ENCODE assay signal across 9 mouse cellular contexts in genomic region chr17:27768817-27769542, GRCm38 (mm10). TPM values are rescaled to one million over a fixed set of nuclear protein-coding genes. Genes with fewer than 3 reads are reported as not detected.
DNase-seq lines count a peak whose midpoint lies in the region; ATAC-seq and TF ChIP-seq lines count a peak whose summit lies in the region.
"Had no signal": no experiment of that assay in that cellular context is flagged by ENCODE, and none has a peak within 500 bp of the region (broad histone marks: within the 10 kb centered on the region; RNA-seq: fewer than 3 reads in every experiment).

No protein-coding gene starts in this region.

- 78% methylated on average over 8 of the region's 8 CpGs for WGBS in thymus, adult 2 months
- 67% methylated on average over 8 of the region's 8 CpGs for WGBS in kidney, embryonic 16.5 days
- 61% methylated on average over 8 of the region's 8 CpGs for WGBS in liver, embryonic 16.5 days (ENCODE audit: insufficient replicate concordance)
- 64% methylated on average over 8 of the region's 8 CpGs for WGBS in neural tube, embryonic 15.5 days

- peak; percentile 69; the same call in 1 of the 2 replicates for ATAC-seq in kidney, embryonic 16.5 days (ENCODE audit: low FRiP score, low TSS enrichment)
- peak; percentile 58 for ATAC-seq in liver, embryonic 16.5 days (ENCODE audit: low read depth)
- ATAC-seq in neural tube, embryonic 15.5 days (ENCODE audit: low FRiP score) = peak; percentile 78; the same call in 1 of the 2 replicates

- intact Hi-C loops in gastrocnemius, postnatal 36 days (cut with DNase I) = no loop called here

- H3K9me3 ChIP-seq in kidney, embryonic 16.5 days (ENCODE audit: low read length) = peaks cover 8% of the 10 kb centered on the region
- H3K9me3 ChIP-seq in liver, embryonic 16.5 days (replicated peaks; ENCODE audit: control insufficient read depth, low read length) = peaks cover 7% of the 10 kb centered on the region; the same call in 1 of the 2 replicates
- no peaks in the 10 kb centered on the region for H3K9me3 ChIP-seq in neural tube, embryonic 15.5 days (replicated peaks)

- H3K4me1 ChIP-seq in thymus, adult 2 months (replicated peaks; ENCODE audit: control insufficient read depth, insufficient read depth, low read length) = no peaks in the 10 kb centered on the region
- no peaks in the 10 kb centered on the region for H3K4me1 ChIP-seq in kidney, embryonic 16.5 days (ENCODE audit: insufficient read depth, low read length)
- H3K4me1 ChIP-seq in liver, embryonic 16.5 days (ENCODE audit: control insufficient read depth, low read depth, low read length) = no peaks in the 10 kb centered on the region; the same call in 1 of the 2 replicates
- H3K4me1 ChIP-seq in neural tube, embryonic 15.5 days = no peaks in the 10 kb centered on the region

- TF ChIP-seq CTCF in thymus, adult 2 months (IDR thresholded peaks at IDR 0.05; ENCODE audit: borderline replicate concordance, control insufficient read depth, extremely low read depth, insufficient read depth, low read length, poor library complexity) = peak; percentile 66; the same call in 1 of the 2 replicates

- peak; percentile 49 for DNase-seq in thymus, adult 2 months
- no peak for DNase-seq in thymus, adult 18-20 months
- DNase-seq in cerebellum, postnatal 4 days (ENCODE audit: low spot score in 2 of 2) = peak; percentile 72 to 88
- peak; percentile 40 to 44 for DNase-seq in gastrocnemius, postnatal 36 days
- peak; percentile 25 for DNase-seq in testis, postnatal 14 days (ENCODE audit: low spot score)

- H3K36me3 ChIP-seq in thymus, adult 2 months (ENCODE audit: control insufficient read depth, insufficient read depth, low read length) = peaks cover 7% of the 10 kb centered on the region
- H3K36me3 ChIP-seq in kidney, embryonic 16.5 days (ENCODE audit: insufficient read depth, low read length) = peaks cover 33% of the 10 kb centered on the region
- peaks cover 26% of the 10 kb centered on the region for H3K36me3 ChIP-seq in liver, embryonic 16.5 days (ENCODE audit: control insufficient read depth, insufficient read depth)
- H3K36me3 ChIP-seq in neural tube, embryonic 15.5 days = peaks cover 31% of the 10 kb centered on the region

- no peak overlapping the region for H3K4me2 ChIP-seq in kidney, embryonic 16.5 days (replicated peaks; ENCODE audit: low read depth, low read length)
- no peak overlapping the region for H3K4me2 ChIP-seq in liver, embryonic 16.5 days (ENCODE audit: low read depth, low read length)
- H3K4me2 ChIP-seq in neural tube, embryonic 15.5 days = no peak overlapping the region
- H3K4me2 ChIP-seq: embryonic facial prominence, embryonic 12.5 days had no signal

- no peak overlapping the region for H3K9ac ChIP-seq in kidney, embryonic 16.5 days (replicated peaks; ENCODE audit: low read length)
- H3K9ac ChIP-seq in liver, embryonic 16.5 days (ENCODE audit: low read depth, low read length) = no peak overlapping the region
- no peak overlapping the region for H3K9ac ChIP-seq in neural tube, embryonic 15.5 days (replicated peaks)
- H3K9ac ChIP-seq: embryonic facial prominence, embryonic 12.5 days had no signal

- no peak for TF ChIP-seq POLR2A in thymus, adult 2 months (IDR thresholded peaks at IDR 0.05; ENCODE audit: control insufficient read depth, extremely low read depth, insufficient read depth, low read length, poor library complexity)

- no peak overlapping the region for H3K4me3 ChIP-seq in thymus, adult 2 months (ENCODE audit: control insufficient read depth, insufficient read depth, low read length)
- H3K4me3 ChIP-seq in kidney, embryonic 16.5 days (ENCODE audit: low read length) = no peak overlapping the region
- H3K4me3 ChIP-seq in liver, embryonic 16.5 days (ENCODE audit: low read depth, low read length) = no peak overlapping the region
- H3K4me3 ChIP-seq in neural tube, embryonic 15.5 days (replicated peaks) = no peak overlapping the region
- H3K4me3 ChIP-seq: embryonic facial prominence, embryonic 12.5 days had no signal

- H3K27ac ChIP-seq in thymus, adult 2 months (ENCODE audit: control insufficient read depth, insufficient read depth, low read length) = no peak overlapping the region
- H3K27ac ChIP-seq in kidney, embryonic 16.5 days (ENCODE audit: low read length) = no peak overlapping the region
- H3K27ac ChIP-seq in liver, embryonic 16.5 days (ENCODE audit: low read length) = no peak overlapping the region
- no peak overlapping the region for H3K27ac ChIP-seq in neural tube, embryonic 15.5 days (replicated peaks)
- H3K27ac ChIP-seq: embryonic facial prominence, embryonic 12.5 days had no signal

- no peaks in the 10 kb centered on the region for H3K27me3 ChIP-seq in thymus, adult 2 months (ENCODE audit: control insufficient read depth, insufficient read depth, low read length)
- H3K27me3 ChIP-seq in kidney, embryonic 16.5 days (ENCODE audit: insufficient read depth, low read length) = no peaks in the 10 kb centered on the region
- H3K27me3 ChIP-seq in liver, embryonic 16.5 days (ENCODE audit: control insufficient read depth, insufficient read depth, low read depth, low read length) = no peaks in the 10 kb centered on the region
- no peaks in the 10 kb centered on the region for H3K27me3 ChIP-seq in neural tube, embryonic 15.5 days (replicated peaks)
- H3K27me3 ChIP-seq: embryonic facial prominence, embryonic 12.5 days had no signal

RNA-seq across cellular contexts. Expression of gene Spdef, which starts 40.2 kb away (rescaled TPM):
- polyA plus RNA-seq in thymus, adult 2 months (2012; rRNA removed) = 0.58 and 0.99 TPM in 2 replicates
- not detected for total RNA-seq in gastrocnemius, postnatal 36 days (2021)
- 0.18 and 0.31 TPM in 2 replicates for polyA plus RNA-seq in kidney, embryonic 16.5 days (2015; fragmentation: Nextera tagmentation; extraction: Ambion mirVana)
- polyA plus RNA-seq in liver, embryonic 16.5 days (2015; fragmentation: Nextera tagmentation; extraction: Ambion mirVana) = 0.12 TPM in 1 of 2 replicates, not detected in the other
- 0.92 and 1.9 TPM in 2 replicates for polyA plus RNA-seq in neural tube, embryonic 15.5 days (2015; fragmentation: Nextera tagmentation; extraction: Ambion mirVana)

RNA-seq across cellular contexts. Expression of gene D17Wsu92e, which starts 51.5 kb away (rescaled TPM):
- 97.5 and 104 TPM in 2 replicates for polyA plus RNA-seq in thymus, adult 2 months (2012; rRNA removed)
- total RNA-seq in gastrocnemius, postnatal 36 days (2021) = 100 to 1,000 TPM; 167 to 174 TPM
- polyA plus RNA-seq in kidney, embryonic 16.5 days (2015; fragmentation: Nextera tagmentation; extraction: Ambion mirVana) = 18.8 and 19.4 TPM in 2 replicates
- polyA plus RNA-seq in liver, embryonic 16.5 days (2015; fragmentation: Nextera tagmentation; extraction: Ambion mirVana) = 14.3 and 16.8 TPM in 2 replicates
- 9.3 and 12.2 TPM in 2 replicates for polyA plus RNA-seq in neural tube, embryonic 15.5 days (2015; fragmentation: Nextera tagmentation; extraction: Ambion mirVana)

Comparison
In these comparisons a context has a peak if more than half of its experiments do, and no peak if none do; other contexts are left out.
1. DNase-seq: peak in thymus, adult 2 months (single experiment), cerebellum, postnatal 4 days (2 of 2), gastrocnemius, postnatal 36 days (2 of 2) and testis, postnatal 14 days (single experiment); none in thymus, adult 18-20 months (0 of 2).
2. Peak in every context shown above with its lines, with median percentiles within 50 percentile points of each other: ATAC-seq.